Mouse (Mus musculus): ENCODE measurements around the gene Syne4. TPM values are rescaled to one million over a fixed set of nuclear protein-coding genes. Genes with fewer than 3 reads are reported as not detected.
A peak's percentile ranks its signal among the peaks of the same experiment; 100 is the strongest.

The Syne4 gene
- total RNA-seq, 1 experiment, result 14.5 TPM

GRCm38 (mm10) chr7:30295103-30295502 is 19.5 kb upstream of the Syne4 start:
- H3K36me3 ChIP-seq (ENCODE audit: control insufficient read depth, insufficient read depth, low read length, poor library complexity, severe bottlenecking), result no peaks in the 10 kb centered on the region

GRCm38 (mm10) chr7:30296816-30297215 is 17.8 kb upstream of the Syne4 start:
- no peaks in the 10 kb centered on the region for H3K9me3 ChIP-seq (ENCODE audit: control insufficient read depth, insufficient read depth, low read depth, low read length)
- no peak overlapping the region for H3K9ac ChIP-seq (ENCODE audit: insufficient read depth, low read depth, low read length, poor library complexity, severe bottlenecking)
- 0 out of 4 replicates have a peak, but pooled peaks cover 0 to 2% of the 10 kb centered on the region in 2 experiments for H3K4me1 ChIP-seq (ENCODE audit: control insufficient read depth in 2 of 2, insufficient read depth in 2 of 2, low read length in 2 of 2, poor library complexity in 1 of 2)
- in situ Hi-C loops (cut with MboI; ENCODE audit: low sequenced_read_pairs in 2 of 2, unreplicated experiment in 2 of 2), result no loop called here
- DNase-seq (ENCODE audit: low read depth, low spot score), result no peak
- H3K36me3 ChIP-seq (ENCODE audit: control insufficient read depth, insufficient read depth, low read length, poor library complexity, severe bottlenecking), result no peaks in the 10 kb centered on the region
- no peak overlapping the region; a peak in 1 of 4 replicates for H3K4me3 ChIP-seq (ENCODE audit: insufficient read depth in 1 of 2, low read depth in 1 of 2, low read length in 2 of 2, poor library complexity in 1 of 2, severe bottlenecking in 1 of 2)
- no peak for TF ChIP-seq HCFC1 (IDR thresholded peaks at IDR 0.05; ENCODE audit: borderline replicate concordance, insufficient read depth, low read length)
- no peak for TF ChIP-seq ZC3H11A (IDR thresholded peaks at IDR 0.05; ENCODE audit: borderline replicate concordance, low read depth, low read length)
- TF ChIP-seq ZNF384 (IDR thresholded peaks at IDR 0.05; ENCODE audit: low read depth, low read length), result no peak
- H3K27ac ChIP-seq (ENCODE audit: insufficient read depth, low read depth, low read length, poor library complexity, severe bottlenecking), result no peak overlapping the region

More at GRCm38 (mm10) chr7:30295103-30295502, 19.5 kb upstream of the Syne4 start:
- Histone ChIP-seq H3K4me1 (ENCODE audit: control insufficient read depth in 2 of 2, insufficient read depth in 2 of 2, low read length in 2 of 2, poor library complexity in 1 of 2) (peaks cover 0 to 5% of the 10 kb centered on the region in 2 experiments; a peak in 1 of 4 replicates), H3K27ac (ENCODE audit: insufficient read depth, low read depth, low read length, poor library complexity, severe bottlenecking) (no peak overlapping the region), H3K4me3 (ENCODE audit: insufficient read depth in 1 of 2, low read depth in 1 of 2, low read length in 2 of 2, poor library complexity in 1 of 2, severe bottlenecking in 1 of 2) (no peak overlapping the region), H3K9ac (ENCODE audit: insufficient read depth, low read depth, low read length, poor library complexity, severe bottlenecking) (no peak overlapping the region), H3K9me3 (ENCODE audit: control insufficient read depth, insufficient read depth, low read depth, low read length) (no peaks in the 10 kb centered on the region)
- no peak for DNase-seq (ENCODE audit: low read depth, low spot score)
- in situ Hi-C loops (cut with MboI; ENCODE audit: low sequenced_read_pairs in 2 of 2, unreplicated experiment in 2 of 2), result no loop called here
- TF ChIP-seq CHD2 (IDR thresholded peaks at IDR 0.05; ENCODE audit: low read depth, low read length) (no peak), MAFK (IDR thresholded peaks at IDR 0.05; ENCODE audit: insufficient read depth, low read depth, low read length) (no peak), ZNF384 (IDR thresholded peaks at IDR 0.05; ENCODE audit: low read depth, low read length) (no peak), HCFC1 (IDR thresholded peaks at IDR 0.05; ENCODE audit: borderline replicate concordance, insufficient read depth, low read length) (no peak), ZC3H11A (IDR thresholded peaks at IDR 0.05; ENCODE audit: borderline replicate concordance, low read depth, low read length) (no peak)

GRCm38 (mm10) chr7:30297266-30297665 is 17.3 kb upstream of the Syne4 start:
- in situ Hi-C loops (cut with MboI; ENCODE audit: low sequenced_read_pairs in 2 of 2, unreplicated experiment in 2 of 2), result no loop called here
- H3K36me3 ChIP-seq (ENCODE audit: control insufficient read depth, insufficient read depth, low read length, poor library complexity, severe bottlenecking), result peaks cover 3% of the 10 kb centered on the region; the same call in 1 of the 2 replicates
- H3K9me3 ChIP-seq (ENCODE audit: control insufficient read depth, insufficient read depth, low read depth, low read length), result no peaks in the 10 kb centered on the region
- peak overlapping the region in 1 of 2 experiments; percentile 53; a peak in 1 of 4 replicates for H3K4me3 ChIP-seq (ENCODE audit: insufficient read depth in 1 of 2, low read depth in 1 of 2, low read length in 2 of 2, poor library complexity in 1 of 2, severe bottlenecking in 1 of 2)
- TF ChIP-seq CHD2 (IDR thresholded peaks at IDR 0.05; ENCODE audit: low read depth, low read length) (no peak), ZNF384 (IDR thresholded peaks at IDR 0.05; ENCODE audit: low read depth, low read length) (no peak), MAFK (IDR thresholded peaks at IDR 0.05; ENCODE audit: insufficient read depth, low read depth, low read length) (no peak), HCFC1 (IDR thresholded peaks at IDR 0.05; ENCODE audit: borderline replicate concordance, insufficient read depth, low read length) (no peak), ZC3H11A (IDR thresholded peaks at IDR 0.05; ENCODE audit: borderline replicate concordance, low read depth, low read length) (no peak)
- H3K9ac ChIP-seq (ENCODE audit: insufficient read depth, low read depth, low read length, poor library complexity, severe bottlenecking), result no peak overlapping the region
- no peak overlapping the region for H3K27ac ChIP-seq (ENCODE audit: insufficient read depth, low read depth, low read length, poor library complexity, severe bottlenecking)
- DNase-seq (ENCODE audit: low read depth, low spot score), result no peak
- no peaks in the 10 kb centered on the region for H3K4me1 ChIP-seq (ENCODE audit: control insufficient read depth in 2 of 2, insufficient read depth in 2 of 2, low read length in 2 of 2, poor library complexity in 1 of 2)

- DNase-seq (ENCODE audit: low read depth, low spot score), result no peak
- in situ Hi-C loops (cut with MboI; ENCODE audit: low sequenced_read_pairs in 2 of 2, unreplicated experiment in 2 of 2), result no loop called here
- H3K27ac ChIP-seq (ENCODE audit: insufficient read depth, low read depth, low read length, poor library complexity, severe bottlenecking), result no peak overlapping the region
- peaks cover 6% of the 10 kb centered on the region; the same call in 1 of the 2 replicates for H3K36me3 ChIP-seq (ENCODE audit: control insufficient read depth, insufficient read depth, low read length, poor library complexity, severe bottlenecking)
- no peaks in the 10 kb centered on the region for H3K9me3 ChIP-seq (ENCODE audit: control insufficient read depth, insufficient read depth, low read depth, low read length)
- no peaks in the 10 kb centered on the region for H3K4me1 ChIP-seq (ENCODE audit: control insufficient read depth in 2 of 2, insufficient read depth in 2 of 2, low read length in 2 of 2, poor library complexity in 1 of 2)
- H3K9ac ChIP-seq (ENCODE audit: insufficient read depth, low read depth, low read length, poor library complexity, severe bottlenecking), result no peak overlapping the region
- TF ChIP-seq ZNF384 (IDR thresholded peaks at IDR 0.05; ENCODE audit: low read depth, low read length) (no peak), CHD2 (IDR thresholded peaks at IDR 0.05; ENCODE audit: low read depth, low read length) (no peak), MAFK (IDR thresholded peaks at IDR 0.05; ENCODE audit: insufficient read depth, low read depth, low read length) (no peak)
- H3K4me3 ChIP-seq (ENCODE audit: insufficient read depth in 1 of 2, low read depth in 1 of 2, low read length in 2 of 2, poor library complexity in 1 of 2, severe bottlenecking in 1 of 2), result no peak overlapping the region
Observed at GRCm38 (mm10) chr7:30300914-30301313, 13.7 kb upstream of the Syne4 start.

Measured in ES-E14 (cell line).